Mouse (Mus musculus): ENCODE measurements around the gene Kcnmb1. TPM values are rescaled to one million over a fixed set of nuclear protein-coding genes. Genes with fewer than 3 reads are reported as not detected.

Gene Kcnmb1
- polyA plus RNA-seq, 1 experiment = 3.6 TPM

GRCm38 (mm10) chr11:33927321-33927720 is 35.5 kb upstream of the Kcnmb1 start:
- no peak for DNase-seq
- Histone ChIP-seq H3K4me3 (replicated peaks; ENCODE audit: extremely low read depth, low read depth, low read length) (no peak overlapping the region), H3K4me1 (ENCODE audit: control insufficient read depth, insufficient read depth, low read length) (peaks cover 1% of the 10 kb centered on the region; the same call in 1 of the 2 replicates)
- WGBS = 58% methylated on average over 6 of the region's 6 CpGs
- TF ChIP-seq CTCF (IDR thresholded peaks at IDR 0.05; ENCODE audit: insufficient read depth, low read length) = no peak
- TF ChIP-seq POLR2A (IDR thresholded peaks at IDR 0.05; ENCODE audit: borderline replicate concordance, extremely low read depth, low read depth, low read length) = no peak

DNA sequence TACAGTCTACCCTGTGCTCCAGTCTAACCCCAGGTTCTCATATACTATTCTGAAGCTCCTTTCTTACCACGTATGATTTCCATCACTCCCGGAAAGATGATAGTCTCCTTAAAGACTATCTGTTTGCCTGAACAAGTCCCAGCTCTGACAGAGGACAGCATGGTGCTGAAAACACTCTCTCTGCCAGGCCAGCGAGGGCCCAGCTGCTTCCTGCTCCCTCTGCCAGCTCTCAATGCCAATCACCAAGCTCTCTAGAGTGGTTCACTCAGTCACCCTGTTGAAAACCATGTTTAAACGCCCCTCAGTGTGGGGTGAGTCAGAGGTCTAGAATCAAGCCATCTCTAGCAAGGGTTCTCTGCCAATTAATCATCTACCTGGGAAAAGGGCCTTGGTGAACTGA is 35.0 kb upstream of the Kcnmb1 start:
- Histone ChIP-seq H3K4me3 (replicated peaks; ENCODE audit: extremely low read depth, low read depth, low read length) (no peak overlapping the region), H3K4me1 (ENCODE audit: control insufficient read depth, insufficient read depth, low read length) (peaks cover 3% of the 10 kb centered on the region; the same call in 1 of the 2 replicates)
- no peak for TF ChIP-seq POLR2A (IDR thresholded peaks at IDR 0.05; ENCODE audit: borderline replicate concordance, extremely low read depth, low read depth, low read length)
- TF ChIP-seq CTCF (IDR thresholded peaks at IDR 0.05; ENCODE audit: insufficient read depth, low read length) = no peak
- no peak for DNase-seq
- 54% methylated on average over 4 of the region's 4 CpGs for WGBS

DNA sequence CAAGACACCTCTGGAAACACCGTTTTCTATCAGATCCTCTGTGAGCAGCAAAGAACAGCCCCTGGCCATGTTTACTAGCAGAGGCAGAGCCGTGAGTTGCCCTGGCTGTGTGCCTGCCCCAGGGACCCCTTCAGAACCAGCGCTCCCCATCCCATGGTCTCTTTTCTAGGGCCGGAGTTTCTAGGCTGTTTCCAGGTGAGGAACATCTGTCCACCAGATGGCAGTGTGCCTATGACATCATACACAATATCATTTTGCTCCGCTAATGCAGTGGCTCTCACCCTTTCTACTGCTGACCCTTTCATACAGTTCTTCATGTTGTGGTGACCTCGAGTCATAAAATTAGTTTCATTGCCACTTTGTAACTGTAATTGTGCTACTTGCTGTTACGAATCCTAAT is 34.2 kb upstream of the Kcnmb1 start:
- peaks cover 3% of the 10 kb centered on the region; the same call in 1 of the 2 replicates for H3K4me1 ChIP-seq (ENCODE audit: control insufficient read depth, insufficient read depth, low read length)
- 30% methylated on average over 7 of the region's 7 CpGs for WGBS
- no peak for DNase-seq
- no peak overlapping the region for H3K4me3 ChIP-seq (replicated peaks; ENCODE audit: extremely low read depth, low read depth, low read length)
- TF ChIP-seq POLR2A (IDR thresholded peaks at IDR 0.05; ENCODE audit: borderline replicate concordance, extremely low read depth, low read depth, low read length) = no peak
- TF ChIP-seq CTCF (IDR thresholded peaks at IDR 0.05; ENCODE audit: insufficient read depth, low read length) = peak; percentile 48; the same call in 1 of the 2 replicates

DNA sequence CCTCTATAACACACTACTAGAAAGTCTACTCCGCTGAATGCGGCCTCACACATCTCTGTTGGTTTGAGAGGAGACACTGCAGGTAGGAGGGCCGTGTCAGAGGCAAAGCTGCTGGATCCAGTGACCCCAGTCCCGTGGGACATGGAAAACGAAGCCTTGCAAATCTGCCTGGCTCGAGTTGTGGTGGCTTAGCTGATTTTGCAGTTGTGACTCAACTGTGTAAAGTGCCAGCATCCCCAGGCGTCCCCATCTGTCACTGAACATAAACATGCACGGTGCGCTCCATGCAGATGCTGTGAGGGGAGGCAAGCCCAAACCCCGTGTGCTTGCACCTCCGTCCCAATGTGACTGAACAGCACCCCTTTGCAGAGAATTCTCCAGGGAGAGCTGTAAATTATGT is 33.4 kb upstream of the Kcnmb1 start:
- no peak for TF ChIP-seq CTCF (IDR thresholded peaks at IDR 0.05; ENCODE audit: insufficient read depth, low read length)
- no peak for TF ChIP-seq POLR2A (IDR thresholded peaks at IDR 0.05; ENCODE audit: borderline replicate concordance, extremely low read depth, low read depth, low read length)
- H3K4me1 ChIP-seq (ENCODE audit: control insufficient read depth, insufficient read depth, low read length) = peaks cover 3% of the 10 kb centered on the region; the same call in 1 of the 2 replicates
- 75% methylated on average over 11 of the region's 11 CpGs for WGBS
- H3K4me3 ChIP-seq (replicated peaks; ENCODE audit: extremely low read depth, low read depth, low read length) = no peak overlapping the region
- DNase-seq = no peak

DNA sequence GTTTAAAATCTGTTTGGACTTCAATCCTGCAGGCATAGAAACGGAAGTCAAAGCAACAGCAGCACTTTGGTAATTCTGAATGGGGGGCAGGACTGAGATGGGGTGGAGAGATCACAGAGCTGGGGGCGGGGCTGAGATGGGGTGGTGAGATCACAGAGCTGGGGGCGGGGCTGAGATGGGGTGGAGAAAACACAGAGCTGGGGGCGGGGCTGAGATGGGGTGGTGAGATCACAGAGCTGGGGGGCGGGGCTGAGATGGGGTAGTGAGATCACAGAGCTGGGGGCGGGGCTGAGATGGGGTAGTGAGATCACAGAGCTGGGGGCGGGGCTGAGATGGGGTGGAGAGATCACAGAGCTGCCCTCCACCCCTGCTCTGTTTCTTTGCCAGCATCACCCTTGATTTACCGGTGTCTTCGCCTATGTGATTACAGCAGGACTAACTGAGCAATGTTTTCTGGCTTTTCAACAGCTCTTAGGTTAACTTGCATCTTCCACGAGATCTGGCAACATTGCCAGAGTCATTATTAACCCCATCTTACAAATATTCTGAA is 30.9 kb upstream of the Kcnmb1 start:
- WGBS = 15% methylated on average over 10 of the region's 10 CpGs
- Histone ChIP-seq H3K4me3 (replicated peaks; ENCODE audit: extremely low read depth, low read depth, low read length) (peak overlapping the region; percentile 36), H3K4me1 (ENCODE audit: control insufficient read depth, insufficient read depth, low read length) (peaks cover 3% of the 10 kb centered on the region; the same call in 1 of the 2 replicates)
- TF ChIP-seq CTCF (IDR thresholded peaks at IDR 0.05; ENCODE audit: insufficient read depth, low read length) = no peak
- TF ChIP-seq POLR2A (IDR thresholded peaks at IDR 0.05; ENCODE audit: borderline replicate concordance, extremely low read depth, low read depth, low read length) = no peak
- DNase-seq = no peak

GRCm38 (mm10) chr11:33932386-33933111 is 30.3 kb upstream of the Kcnmb1 start:
- Histone ChIP-seq H3K4me1 (ENCODE audit: control insufficient read depth, insufficient read depth, low read length) (peaks cover 3% of the 10 kb centered on the region; the same call in 1 of the 2 replicates), H3K4me3 (replicated peaks; ENCODE audit: extremely low read depth, low read depth, low read length) (peak overlapping the region; percentile 36)
- no peak for DNase-seq
- WGBS = 31% methylated on average over 18 of the region's 18 CpGs
- TF ChIP-seq CTCF (IDR thresholded peaks at IDR 0.05; ENCODE audit: insufficient read depth, low read length) = no peak
- TF ChIP-seq POLR2A (IDR thresholded peaks at IDR 0.05; ENCODE audit: borderline replicate concordance, extremely low read depth, low read depth, low read length) = no peak

GRCm38 (mm10) chr11:33934286-33934685 is 28.5 kb upstream of the Kcnmb1 start:
- no peak for TF ChIP-seq CTCF (IDR thresholded peaks at IDR 0.05; ENCODE audit: insufficient read depth, low read length)
- TF ChIP-seq POLR2A (IDR thresholded peaks at IDR 0.05; ENCODE audit: borderline replicate concordance, extremely low read depth, low read depth, low read length) = no peak
- Histone ChIP-seq H3K4me1 (ENCODE audit: control insufficient read depth, insufficient read depth, low read length) (peaks cover 3% of the 10 kb centered on the region; the same call in 1 of the 2 replicates), H3K4me3 (replicated peaks; ENCODE audit: extremely low read depth, low read depth, low read length) (no peak overlapping the region)
- no peak for DNase-seq
- WGBS = 70% methylated on average over 9 of the region's 9 CpGs

DNA sequence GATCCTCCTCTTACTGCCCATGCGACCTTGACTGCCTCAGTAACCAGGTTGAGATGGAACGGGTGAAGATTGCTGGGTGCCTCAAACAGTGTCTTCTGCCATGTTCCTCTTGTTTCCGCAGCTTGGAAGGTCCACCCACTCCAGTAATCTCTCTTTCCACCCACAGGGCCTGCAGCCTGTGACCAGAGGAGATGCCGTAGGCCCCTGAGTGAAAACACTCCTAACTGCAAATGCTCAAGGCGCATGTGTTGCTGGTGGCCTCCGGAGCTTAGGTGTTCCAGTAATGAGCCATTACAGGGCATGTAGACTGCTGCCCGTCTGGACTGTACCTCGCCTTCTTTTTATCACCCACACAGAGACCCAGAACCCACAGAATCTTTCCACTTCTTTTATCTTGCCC is 25.2 kb upstream of the Kcnmb1 start:
- WGBS = 83% methylated on average over 8 of the region's 8 CpGs

GRCm38 (mm10) chr11:33938561-33939274 is 24.1 kb upstream of the Kcnmb1 start:
- Histone ChIP-seq H3K4me3 (replicated peaks; ENCODE audit: extremely low read depth, low read depth, low read length) (no peak overlapping the region), H3K4me1 (ENCODE audit: control insufficient read depth, insufficient read depth, low read length) (no peaks in the 10 kb centered on the region)
- 57% methylated on average over 7 of the region's 7 CpGs for WGBS
- TF ChIP-seq CTCF (IDR thresholded peaks at IDR 0.05; ENCODE audit: insufficient read depth, low read length) = no peak
- no peak for TF ChIP-seq POLR2A (IDR thresholded peaks at IDR 0.05; ENCODE audit: borderline replicate concordance, extremely low read depth, low read depth, low read length)
- DNase-seq = no peak

More for the DNA sequence above, 25.2 kb upstream of the Kcnmb1 start:
- Histone ChIP-seq H3K4me1 (ENCODE audit: control insufficient read depth, insufficient read depth, low read length) (no peaks in the 10 kb centered on the region), H3K4me3 (replicated peaks; ENCODE audit: extremely low read depth, low read depth, low read length) (no peak overlapping the region)
- TF ChIP-seq POLR2A (IDR thresholded peaks at IDR 0.05; ENCODE audit: borderline replicate concordance, extremely low read depth, low read depth, low read length) (no peak), CTCF (IDR thresholded peaks at IDR 0.05; ENCODE audit: insufficient read depth, low read length) (no peak)
- no peak for DNase-seq

Data from lung, adult 2 months (tissue).